Mouse (Mus musculus): Measurements from ENCODE around the gene Olfr448. TPM values are rescaled to one million over a fixed set of nuclear protein-coding genes. Genes with fewer than 3 reads are reported as not detected.

Gene Olfr448
- total RNA-seq (2023), result not detected

DNA sequence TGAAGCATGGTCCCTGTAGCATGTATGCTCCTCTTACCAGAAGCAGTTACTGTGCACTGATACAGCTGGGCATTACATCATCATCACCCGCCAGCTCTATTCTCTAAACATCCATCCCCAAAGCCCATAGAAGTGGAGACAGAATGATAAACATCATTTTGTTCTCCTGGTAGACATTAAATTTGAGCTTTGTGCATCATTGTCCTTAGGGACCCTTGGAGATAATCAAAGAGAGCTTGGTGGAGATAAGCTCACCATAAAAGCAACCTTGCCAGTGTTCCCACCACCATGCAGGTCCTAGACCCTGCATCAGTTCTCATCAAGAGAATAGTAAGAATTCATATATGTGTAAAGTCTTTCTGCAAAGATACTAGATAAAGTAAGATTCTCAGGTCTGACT lies at the start of gene Olfr448:
Olfr448 (plus strand) TSS at position 301 of the 400 bp plus-strand sequence.

DNA sequence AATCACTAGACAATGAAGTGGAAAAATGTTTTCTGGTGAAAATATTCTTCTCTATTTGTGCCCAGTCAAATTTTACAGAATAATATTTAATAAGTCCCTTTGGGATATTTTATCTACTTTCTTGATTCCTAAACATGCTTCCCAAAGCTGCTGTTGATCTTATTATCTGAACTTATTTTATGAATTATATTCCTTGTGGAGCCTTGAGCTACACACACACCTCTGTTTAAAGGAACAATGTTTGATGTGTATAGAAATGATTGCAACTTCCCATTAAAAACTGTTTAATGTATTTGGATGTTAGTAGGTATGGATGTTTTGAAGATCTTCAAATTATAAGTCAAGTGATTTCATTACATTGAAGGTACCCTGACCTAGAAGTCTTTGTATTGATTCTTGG lies 18.3 kb downstream of the Olfr448 start, which contains the start of gene Olfr447:
Olfr447 (plus strand) TSS at position 301 of the 400 bp plus-strand sequence.

DNA sequence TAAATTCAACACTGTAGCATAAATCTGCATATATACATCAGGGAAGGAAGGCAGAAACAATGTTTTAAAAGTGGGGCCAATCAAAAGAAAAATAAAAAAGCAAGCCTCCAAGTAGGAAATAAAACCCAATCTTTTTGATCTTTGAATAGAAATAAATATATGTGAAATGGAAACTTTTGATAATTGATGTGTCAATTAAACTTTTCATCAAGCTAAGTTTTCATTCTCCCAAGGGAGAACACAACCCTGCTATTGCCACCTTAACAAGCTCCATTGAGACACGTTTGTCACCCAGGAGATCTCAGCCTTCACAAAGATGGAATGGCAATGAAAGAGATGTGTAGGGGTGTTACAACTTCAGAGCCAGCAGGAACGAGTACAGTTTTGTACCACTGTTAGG lies 30.8 kb downstream of the Olfr448 start, which contains the start of gene Olfr446:
Olfr446 (plus strand) TSS at position 301 of the 400 bp plus-strand sequence.

Other genes starting within 250 kb of the Olfr448 start
- gene Tcaf2, start 245.2 kb upstream of the Olfr448 start, total RNA-seq (2023), result under 1 TPM; 0.31 to 0.43 TPM
- gene Tcaf1, start 180.4 kb upstream of the Olfr448 start, total RNA-seq (2023), result under 1 TPM in 1 of 2 experiments, not detected in 1; 0.34 TPM
- not detected for gene Olfr453, start 151.1 kb upstream of the Olfr448 start, total RNA-seq (2023)
- gene Olfr38, start 134.0 kb upstream of the Olfr448 start, total RNA-seq (2023), result not detected
- gene Olfr452, start 105.3 kb upstream of the Olfr448 start, total RNA-seq (2023), result not detected
- not detected for gene Olfr450, start 78.5 kb upstream of the Olfr448 start, total RNA-seq (2023)
- gene Olfr449, start 56.1 kb upstream of the Olfr448 start, total RNA-seq (2023), result not detected
- gene Olfr447, start 18.4 kb downstream of the Olfr448 start, total RNA-seq (2023), result not detected
- gene Olfr446, start 30.9 kb downstream of the Olfr448 start, total RNA-seq (2023), result not detected
- gene Olfr444, start 58.6 kb downstream of the Olfr448 start, total RNA-seq (2023), result not detected
- gene Olfr441, start 215.9 kb downstream of the Olfr448 start, total RNA-seq (2023), result not detected

All from monocyte, adult 59 days (primary cell).